Mouse (Mus musculus) cortical plate, adult 2 months (tissue): ENCODE data around the gene Iah1. TPM values are rescaled to one million over a fixed set of nuclear protein-coding genes. Genes with fewer than 3 reads are reported as not detected.

Source experiments
- H3K27ac ChIP-seq: fragments of 200-500 bp; 2 replicates; pipeline ENCODE4 v1.5.1; 2012; ENCODE audit warnings: low read length, control low read depth, inconsistent platforms; ENCODE audit not compliant: insufficient read depth
- H3K4me1 ChIP-seq: fragments of 200-500 bp; 2 replicates; pipeline ENCODE4 v1.6.1; 2011; ENCODE audit warnings: low read length; ENCODE audit not compliant: control insufficient read depth, insufficient read depth
- H3K4me3 ChIP-seq: fragments of 200-500 bp; 2 replicates; pipeline ENCODE4 v1.5.1; 2011; ENCODE audit warnings: mild to moderate bottlenecking, low read length, control low read depth; ENCODE audit not compliant: insufficient read depth
- CTCF ChIP-seq: fragments of 200-500 bp; IDR thresholded peaks from 2 replicates; pipeline ENCODE4 v1.5.1; 2011; ENCODE audit warnings: mild to moderate bottlenecking, control low read depth, low read length; ENCODE audit not compliant: insufficient read depth; ENCODE audit errors: extremely low read depth
- POLR2A ChIP-seq: fragments of 200-500 bp; IDR thresholded peaks from 2 replicates; pipeline ENCODE4 v1.6.1; 2011; ENCODE audit warnings: mild to moderate bottlenecking, low read length, control low read depth; ENCODE audit not compliant: insufficient read depth; ENCODE audit errors: extremely low read depth
- polyA plus RNA-seq: library from polyadenylated mRNA; depleted of rRNA; stranded (reverse); fragments of >200 nt; gene quantifications from 2 replicates; pipeline ENCODE4 v1.2.3, GENCODE M21; 2012

Gene Iah1
- polyA plus RNA-seq, 1 experiment, result 26.3 TPM

DNA sequence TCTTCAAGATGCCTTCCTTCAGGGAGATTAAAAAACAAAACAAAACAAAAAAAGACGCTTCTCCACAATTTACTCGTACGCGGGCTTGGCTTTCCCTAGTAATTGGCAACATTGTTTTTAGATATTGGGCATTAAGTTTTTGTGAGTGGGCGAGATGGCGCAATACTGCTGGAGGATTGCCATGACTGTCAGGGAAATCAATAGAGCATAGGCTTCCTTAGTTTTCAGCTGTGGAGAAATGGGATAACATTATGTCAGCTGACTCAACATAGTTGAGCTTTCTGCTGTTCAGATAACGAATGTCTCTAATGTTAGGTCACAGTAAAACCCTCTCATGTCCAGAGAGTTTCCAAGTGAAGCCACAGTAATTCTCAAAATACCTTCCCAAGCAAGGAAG lies 678 bp downstream of the Iah1 start:
- no peak for TF ChIP-seq POLR2A
- no peak overlapping the region for H3K27ac ChIP-seq
- H3K4me1 ChIP-seq, result no peaks in the 10 kb centered on the region; the same call in 1 of the 2 replicates
- peak overlapping the region; percentile 41; the same call in 1 of the 2 replicates for H3K4me3 ChIP-seq

- no peak overlapping the region for H3K4me3 ChIP-seq
- H3K27ac ChIP-seq, result no peak overlapping the region
- TF ChIP-seq CTCF, result peak; percentile 60
- TF ChIP-seq POLR2A, result no peak
- no peaks in the 10 kb centered on the region; the same call in 1 of the 2 replicates for H3K4me1 ChIP-seq
These were observed 2.1 kb downstream of the Iah1 start for GRCm38 (mm10) chr12:21318143-21318895.

GRCm38 (mm10) chr12:21320317-21320716 lies 4.1 kb downstream of the Iah1 start:
- no peak for TF ChIP-seq POLR2A
- TF ChIP-seq CTCF, result no peak

DNA sequence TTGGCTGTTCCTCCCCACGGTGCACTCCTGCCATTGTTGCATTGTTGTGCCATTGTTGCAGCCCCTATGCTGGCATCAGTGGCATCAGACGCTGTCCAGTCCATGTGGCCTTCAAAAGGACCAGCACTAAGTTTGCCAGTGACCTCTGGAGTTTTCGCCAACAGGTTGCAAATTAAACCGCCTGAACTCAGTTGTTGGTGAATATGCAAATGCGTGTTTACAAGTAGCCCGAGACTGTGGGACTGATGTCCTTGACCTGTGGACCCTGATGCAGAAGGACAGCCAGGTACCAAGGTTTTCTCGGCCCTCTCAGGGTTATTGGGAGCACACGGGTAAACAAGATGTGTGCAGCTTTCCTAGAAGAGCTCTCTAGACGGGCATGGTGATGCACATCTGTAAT lies 5.0 kb downstream of the Iah1 start:
- Histone ChIP-seq H3K27ac (no peak overlapping the region), H3K4me3 (no peak overlapping the region), H3K4me1 (no peaks in the 10 kb centered on the region; the same call in 1 of the 2 replicates)
- TF ChIP-seq CTCF, result no peak

More at GRCm38 (mm10) chr12:21320317-21320716, 4.1 kb downstream of the Iah1 start:
- H3K4me1 ChIP-seq, result no peaks in the 10 kb centered on the region; the same call in 1 of the 2 replicates
- H3K27ac ChIP-seq, result no peak overlapping the region
- no peak overlapping the region for H3K4me3 ChIP-seq

DNA sequence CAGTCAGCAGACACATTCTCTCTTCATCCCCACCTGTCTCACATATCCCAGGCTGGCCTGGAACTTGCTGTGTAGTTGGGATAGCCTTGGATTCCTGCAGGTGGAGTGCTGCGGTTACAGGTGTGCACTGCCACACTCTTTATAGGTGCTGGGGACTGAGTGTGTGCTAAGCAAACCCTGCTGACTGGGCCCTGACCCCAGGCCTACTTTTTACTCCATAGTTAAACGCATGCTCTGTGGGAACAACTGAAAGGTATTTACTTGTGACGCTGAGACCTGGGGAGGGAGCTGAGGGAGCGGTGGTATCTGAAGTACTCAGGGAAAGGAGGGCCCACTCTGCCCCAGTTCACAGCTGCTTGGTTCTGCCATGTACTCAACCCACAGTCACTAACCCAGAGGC lies 6.1 kb downstream of the Iah1 start:
- no peak overlapping the region for H3K4me3 ChIP-seq
- TF ChIP-seq POLR2A (no peak), CTCF (no peak)
- no peak overlapping the region for H3K27ac ChIP-seq
- no peaks in the 10 kb centered on the region; the same call in 1 of the 2 replicates for H3K4me1 ChIP-seq

DNA sequence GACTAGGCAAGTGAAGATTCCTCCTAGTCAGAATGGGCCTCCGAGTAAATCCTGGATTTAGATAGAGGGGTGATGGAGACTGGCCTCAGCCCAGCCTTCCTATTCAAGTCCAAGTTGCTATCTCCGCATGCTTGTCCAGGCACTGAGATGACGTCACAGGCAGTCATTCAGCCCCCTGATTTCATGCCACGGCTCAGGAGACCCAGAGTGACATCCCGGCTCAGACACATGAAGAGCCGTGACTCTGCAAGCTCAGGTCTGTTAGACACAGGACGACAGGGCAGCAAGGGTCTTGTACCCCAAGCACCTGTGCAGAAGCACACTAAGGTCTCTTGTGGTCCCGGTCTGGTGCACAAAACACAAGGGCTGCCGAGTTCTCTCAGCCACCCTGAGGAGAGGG lies 6.7 kb downstream of the Iah1 start:
- no peak overlapping the region for H3K27ac ChIP-seq
- TF ChIP-seq CTCF (no peak), POLR2A (no peak)
- H3K4me3 ChIP-seq, result no peak overlapping the region
- no peaks in the 10 kb centered on the region for H3K4me1 ChIP-seq

DNA sequence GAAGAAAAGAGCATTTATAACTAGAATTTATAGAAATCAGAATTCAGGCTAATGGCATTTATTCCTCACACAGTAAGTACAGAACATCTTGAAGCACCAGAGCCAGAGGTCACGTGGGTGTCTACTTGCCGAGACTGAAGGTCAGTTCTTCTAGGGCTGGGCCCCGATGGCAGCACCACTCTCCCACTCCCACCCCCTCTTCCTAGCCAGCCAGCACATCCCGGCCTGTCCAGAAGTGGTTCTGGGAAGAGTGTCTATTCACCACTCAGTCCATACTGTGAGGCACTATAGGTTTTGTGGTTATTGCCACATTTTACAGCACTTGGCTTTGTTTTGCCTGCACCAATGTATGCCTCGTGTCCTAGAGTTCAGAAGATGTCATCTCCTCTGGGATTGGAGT lies 7.9 kb downstream of the Iah1 start:
- H3K4me3 ChIP-seq, result no peak overlapping the region
- H3K27ac ChIP-seq, result no peak overlapping the region
- TF ChIP-seq CTCF (no peak), POLR2A (no peak)
- H3K4me1 ChIP-seq, result no peaks in the 10 kb centered on the region

DNA sequence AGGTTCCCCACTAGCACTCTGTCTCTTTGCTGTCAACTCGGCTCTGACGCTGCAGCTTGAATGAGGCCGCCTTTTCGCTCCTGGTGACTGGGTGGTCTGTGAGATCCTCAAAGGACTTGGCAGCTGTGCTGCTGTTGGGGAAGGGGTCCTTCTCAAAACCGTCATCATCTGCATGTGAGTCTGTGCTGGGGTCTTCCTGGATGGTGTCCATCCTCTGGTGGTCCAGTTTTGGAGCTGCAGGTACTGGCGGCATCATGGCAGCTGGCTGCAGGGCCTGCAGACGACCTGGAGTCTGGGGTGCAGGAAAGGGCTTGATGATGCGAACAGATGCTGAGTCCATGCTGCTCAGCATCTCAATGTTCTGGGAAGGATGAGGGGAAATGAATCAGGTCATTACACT lies 9.1 kb downstream of the Iah1 start:
- Histone ChIP-seq H3K27ac (no peak overlapping the region), H3K4me1 (no peaks in the 10 kb centered on the region), H3K4me3 (no peak overlapping the region)
- TF ChIP-seq POLR2A (no peak), CTCF (no peak)

DNA sequence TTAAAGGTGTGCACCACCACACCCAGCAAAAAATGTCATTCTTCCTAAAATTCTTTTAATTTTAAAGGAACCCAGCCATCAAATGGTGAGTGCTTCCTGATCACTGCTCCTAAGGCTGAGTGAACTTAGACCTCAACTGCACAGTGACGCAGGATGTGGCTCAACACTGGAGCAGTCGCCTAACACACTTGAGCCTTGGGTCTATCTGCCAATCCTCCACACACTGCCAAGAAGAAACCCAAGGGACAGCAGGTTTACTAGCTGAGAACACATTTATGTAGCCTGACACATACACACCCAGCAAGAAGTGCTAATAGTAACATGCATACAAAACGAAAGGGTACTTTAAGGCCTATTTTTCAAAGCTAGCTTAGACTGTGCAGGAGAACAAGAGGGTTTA lies 10.1 kb downstream of the Iah1 start:
- Histone ChIP-seq H3K27ac (no peak overlapping the region), H3K4me3 (no peak overlapping the region), H3K4me1 (peaks cover 2% of the 10 kb centered on the region; the same call in 1 of the 2 replicates)
- no peak for TF ChIP-seq CTCF
- TF ChIP-seq POLR2A, result no peak

GRCm38 (mm10) chr12:21329661-21330400 lies 13.6 kb downstream of the Iah1 start:
- H3K4me3 ChIP-seq, result no peak overlapping the region

More at GRCm38 (mm10) chr12:21329661-21330400, 13.6 kb downstream of the Iah1 start:
- H3K27ac ChIP-seq, result no peak overlapping the region
- H3K4me1 ChIP-seq, result peaks cover 6% of the 10 kb centered on the region; the same call in 1 of the 2 replicates
- TF ChIP-seq POLR2A, result no peak
- no peak for TF ChIP-seq CTCF
